8 mouse cellular contexts compared by ENCODE assay signal in genomic region chr9:57834629-57835417, GRCm38 (mm10). TPM values are rescaled to one million over a fixed set of nuclear protein-coding genes. Genes with fewer than 3 reads are reported as not detected.
DNase-seq lines count a peak whose midpoint lies in the region; ATAC-seq and TF ChIP-seq lines count a peak whose summit lies in the region.

No protein-coding gene starts in this region.

- DNase-seq in heart, embryonic 10.5 days (ENCODE audit: low spot score) = no peak
- DNase-seq in heart, adult 2 months = no peak
- peak; percentile 88 for DNase-seq in A20 (ENCODE audit: low read depth, low spot score)
- DNase-seq in urinary bladder, postnatal 36 days (ENCODE audit: low spot score in 2 of 2) = no peak
- DNase-seq in frontal cortex, adult 2 months (ENCODE audit: extremely low spot score in 1 of 2, low spot score in 1 of 2) = no peak
- DNase-seq in lung, adult 2 months = no peak

- H3K27ac ChIP-seq in heart, embryonic 10.5 days = peak overlapping the region; percentile 92
- H3K27ac ChIP-seq in heart, adult 2 months = no peak overlapping the region
- H3K27ac ChIP-seq in forebrain, embryonic 12.5 days = no peak overlapping the region
- no peak overlapping the region for H3K27ac ChIP-seq in liver, embryonic 15.5 days (replicated peaks)

- 18% methylated on average over 11 of the region's 11 CpGs for WGBS in heart, embryonic 10.5 days
- 69% methylated on average over 11 of the region's 11 CpGs for whole genome bisulfite sequencing in heart, adult 2 months
- WGBS in forebrain, embryonic 12.5 days = 9% methylated on average over 11 of the region's 11 CpGs
- WGBS in liver, embryonic 15.5 days (ENCODE audit: insufficient replicate concordance) = 51% methylated on average over 11 of the region's 11 CpGs
- 47% methylated on average over 11 of the region's 11 CpGs for WGBS in lung, adult 2 months

- no peaks in the 10 kb centered on the region for H3K79me2 ChIP-seq in heart, adult 2 months (replicated peaks; ENCODE audit: control insufficient read depth, insufficient read depth, low read length)

- no peak for TF ChIP-seq CTCF in heart, adult 2 months (IDR thresholded peaks at IDR 0.05)
- no peak for TF ChIP-seq CTCF in lung, adult 2 months (IDR thresholded peaks at IDR 0.05; ENCODE audit: insufficient read depth, low read length)

- no peaks in the 10 kb centered on the region for H3K9me3 ChIP-seq in heart, embryonic 10.5 days
- no peaks in the 10 kb centered on the region for H3K9me3 ChIP-seq in forebrain, embryonic 12.5 days
- no peaks in the 10 kb centered on the region for H3K9me3 ChIP-seq in liver, embryonic 15.5 days (replicated peaks)

- ATAC-seq in forebrain, embryonic 12.5 days (ENCODE audit: low FRiP score) = no peak
- no peak for ATAC-seq in liver, embryonic 15.5 days (ENCODE audit: insufficient read depth)

- no peaks in the 10 kb centered on the region for H3K27me3 ChIP-seq in heart, embryonic 10.5 days (ENCODE audit: insufficient read depth, poor library complexity, severe bottlenecking)
- no peaks in the 10 kb centered on the region for H3K27me3 ChIP-seq in heart, adult 2 months (ENCODE audit: control insufficient read depth, insufficient read depth, low read length)
- peaks cover 15% of the 10 kb centered on the region; the same call in 1 of the 2 replicates for H3K27me3 ChIP-seq in forebrain, embryonic 12.5 days
- H3K27me3 ChIP-seq in liver, embryonic 15.5 days = no peaks in the 10 kb centered on the region

- H3K4me2 ChIP-seq in forebrain, embryonic 12.5 days = peak overlapping the region; percentile 68
- H3K4me2 ChIP-seq in liver, embryonic 15.5 days = peak overlapping the region; percentile 82

- intact Hi-C loops in heart, adult 2 months (cut with DNase I) = loop anchor here (5.0 to 10.0 kb wide), 2 partner anchors 38 to 760 kb away; partner anchors contain the start of gene Sin3a

- H3K36me3 ChIP-seq in heart, embryonic 10.5 days = peaks cover 11% of the 10 kb centered on the region; the same call in 1 of the 2 replicates
- peaks cover 4% of the 10 kb centered on the region for H3K36me3 ChIP-seq in heart, adult 2 months (ENCODE audit: control insufficient read depth, insufficient read depth, low read length)
- peaks cover 7% of the 10 kb centered on the region; the same call in 1 of the 2 replicates for H3K36me3 ChIP-seq in forebrain, embryonic 12.5 days (replicated peaks)
- H3K36me3 ChIP-seq in liver, embryonic 15.5 days (replicated peaks) = peaks cover 10% of the 10 kb centered on the region

- H3K4me3 ChIP-seq in heart, embryonic 10.5 days = peak overlapping the region; percentile 88
- no peak overlapping the region for H3K4me3 ChIP-seq in heart, adult 2 months
- peak overlapping the region; percentile 21; the same call in 1 of the 2 replicates for H3K4me3 ChIP-seq in forebrain, embryonic 12.5 days (replicated peaks)
- H3K4me3 ChIP-seq in liver, embryonic 15.5 days (replicated peaks) = peak overlapping the region; percentile 95
- no peak overlapping the region for H3K4me3 ChIP-seq in lung, adult 2 months (replicated peaks; ENCODE audit: extremely low read depth, low read depth, low read length)

- TF ChIP-seq EP300 in heart, adult 2 months (IDR thresholded peaks at IDR 0.05; ENCODE audit: insufficient read depth, low read depth, low read length) = no peak

- TF ChIP-seq POLR2A in heart, adult 2 months (IDR thresholded peaks at IDR 0.05; ENCODE audit: insufficient read depth, low read depth, low read length) = no peak
- TF ChIP-seq POLR2A in lung, adult 2 months (IDR thresholded peaks at IDR 0.05; ENCODE audit: borderline replicate concordance, extremely low read depth, low read depth, low read length) = no peak

- H3K9ac ChIP-seq in heart, adult 2 months (ENCODE audit: low read depth, low read length) = no peak overlapping the region
- peak overlapping the region; percentile 33; the same call in 1 of the 2 replicates for H3K9ac ChIP-seq in forebrain, embryonic 12.5 days
- peak overlapping the region; percentile 44; the same call in 1 of the 2 replicates for H3K9ac ChIP-seq in liver, embryonic 15.5 days

- H3K4me1 ChIP-seq in heart, embryonic 10.5 days = peaks cover 61% of the 10 kb centered on the region
- H3K4me1 ChIP-seq in heart, adult 2 months (ENCODE audit: control insufficient read depth, insufficient read depth, low read length) = peaks cover 5% of the 10 kb centered on the region
- peaks cover 62% of the 10 kb centered on the region for H3K4me1 ChIP-seq in forebrain, embryonic 12.5 days
- peaks cover 80% of the 10 kb centered on the region for H3K4me1 ChIP-seq in liver, embryonic 15.5 days (replicated peaks)
- peaks cover 12% of the 10 kb centered on the region for H3K4me1 ChIP-seq in lung, adult 2 months (ENCODE audit: control insufficient read depth, insufficient read depth, low read length)

RNA-seq across cellular contexts. Expression of gene Arid3b, which starts 1.8 kb away (rescaled TPM):
- 59.7 and 60.2 TPM in 2 replicates for polyA plus RNA-seq in heart, embryonic 10.5 days (2016; fragmentation: Nextera tagmentation; extraction: Ambion mirVana)
- 1 to 10 TPM; 4.0 to 4.6 TPM for total RNA-seq in heart, adult 2 months (2021)
- polyA plus RNA-seq in heart, adult 2 months (2012; rRNA removed) = 3.6 and 3.8 TPM in 2 replicates
- polyA plus RNA-seq in forebrain, embryonic 12.5 days (2016; fragmentation: Nextera tagmentation; extraction: Ambion mirVana) = 20.3 and 20.6 TPM in 2 replicates
- 10.5 and 11.3 TPM in 2 replicates for polyA plus RNA-seq in liver, embryonic 15.5 days (2015; fragmentation: Nextera tagmentation; extraction: Ambion mirVana)
- polyA plus RNA-seq in frontal cortex, adult 2 months (2012; rRNA removed) = 6.9 and 8.2 TPM in 2 replicates
- 16.4 and 16.6 TPM in 2 replicates for polyA plus RNA-seq in lung, adult 2 months (2012; rRNA removed)

Comparison
In these comparisons a context has a peak if more than half of its experiments do, and no peak if none do; other contexts are left out.
1. H3K4me3 ChIP-seq: peak in heart, embryonic 10.5 days (single experiment), forebrain, embryonic 12.5 days (single experiment) and liver, embryonic 15.5 days (single experiment); none in heart, adult 2 months (single experiment) and lung, adult 2 months (single experiment).